Mouse (Mus musculus) embryonic facial prominence, embryonic 15.5 days (tissue): ENCODE results near the gene Kcnd1. TPM values are rescaled to one million over a fixed set of nuclear protein-coding genes. Genes with fewer than 3 reads are reported as not detected.
"Not testable (repeated sequence)": the region's sequence is repeated elsewhere in the genome, so short reads cannot be mapped to it uniquely, and the experiment has no call there.

Source experiments
- ATAC-seq: fragments of 200-750 bp; cut with Nextera tagmentation; 2 replicates; pipeline ENCODE4 v1.8.0; 2017; ENCODE audit warnings: low read depth, moderate TSS enrichment; ENCODE audit not compliant: insufficient number of reproducible peaks, low FRiP score, low TSS enrichment
- H3K27ac ChIP-seq: fragments of 300-500 bp; sonication (generic); replicated peaks from 2 replicates; pipeline ENCODE4 v1.5.1; 2015; ENCODE audit warnings: mild to moderate bottlenecking, inconsistent platforms
- H3K27me3 ChIP-seq: fragments of 300-500 bp; sonication (generic); 2 replicates; pipeline ENCODE4 v1.6.1; 2015; ENCODE audit warnings: inconsistent platforms
- H3K36me3 ChIP-seq: fragments of 300-500 bp; sonication (generic); 2 replicates; pipeline ENCODE4 v1.6.1; 2015; ENCODE audit warnings: mild to moderate bottlenecking, inconsistent platforms
- H3K4me1 ChIP-seq: fragments of 300-500 bp; sonication (generic); 2 replicates; pipeline ENCODE4 v1.6.1; 2015; ENCODE audit warnings: inconsistent platforms
- H3K4me2 ChIP-seq: fragments of 300-500 bp; sonication (generic); replicated peaks from 2 replicates; pipeline ENCODE4 v1.6.1; 2015; ENCODE audit warnings: mild to moderate bottlenecking, inconsistent platforms
- H3K4me3 ChIP-seq: fragments of 300-500 bp; sonication (generic); replicated peaks from 2 replicates; pipeline ENCODE4 v1.5.1; 2015; ENCODE audit warnings: mild to moderate bottlenecking, inconsistent platforms
- H3K9ac ChIP-seq: fragments of 300-500 bp; sonication (generic); 2 replicates; pipeline ENCODE4 v1.6.1; 2015; ENCODE audit warnings: inconsistent platforms
- H3K9me3 ChIP-seq: fragments of 300-500 bp; sonication (generic); replicated peaks from 2 replicates; pipeline ENCODE4 v1.6.1; 2016; ENCODE audit warnings: inconsistent platforms
- WGBS: fragments of 180-500 bp; shearing (Covaris S2); methylation state at CpG from one replicate; pipeline ENCODE4 v1.1.7; 2015; 5-methylcytosine and 5-hydroxymethylcytosine counted together
- polyA plus RNA-seq: library from polyadenylated mRNA; unstranded; fragments of >200 nt; fragmentation: Nextera tagmentation; extraction: Ambion mirVana; gene quantifications from 2 replicates; pipeline ENCODE4 v1.2.1, GENCODE M21; 2015

Gene Kcnd1
- polyA plus RNA-seq, 1 experiment from 2014 or later: 1.9 TPM

GRCm38 (mm10) chrX:7795016-7795415 is 27.1 kb upstream of the Kcnd1 start:
- Histone ChIP-seq H3K9ac (no peak overlapping the region), H3K9me3 (no peaks in the 10 kb centered on the region), H3K4me1 (0 out of 2 replicates have a peak, but pooled peaks cover 4% of the 10 kb centered on the region), H3K27me3 (no peaks in the 10 kb centered on the region), H3K36me3 (peaks cover 6% of the 10 kb centered on the region; the same call in 1 of the 2 replicates), H3K4me2 (no peak overlapping the region), H3K27ac (no peak overlapping the region), H3K4me3 (no peak overlapping the region)
- WGBS: 24% methylated on average over 7 of the region's 7 CpGs
- no peak for ATAC-seq

DNA sequence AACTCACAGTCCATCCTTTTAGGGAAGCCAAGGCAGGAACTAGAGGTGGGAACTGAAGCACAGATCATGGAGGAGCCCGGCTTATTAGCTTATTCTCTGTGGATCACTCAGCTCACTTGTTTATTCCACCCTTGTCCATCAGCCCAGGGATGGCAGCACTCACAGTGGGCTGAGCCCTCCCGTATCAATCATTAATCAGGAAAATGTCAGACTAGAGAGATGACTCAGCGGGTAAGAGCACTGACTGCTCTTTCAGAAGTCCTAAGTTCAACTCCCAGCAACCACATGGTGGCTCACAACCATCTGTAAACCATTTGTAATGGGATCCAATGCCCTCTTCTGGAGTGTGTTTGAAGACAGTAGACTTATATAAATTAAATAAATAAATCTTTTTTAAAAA is 24.8 kb upstream of the Kcnd1 start:
- no peak overlapping the region for H3K4me2 ChIP-seq

GRCm38 (mm10) chrX:7802157-7802556 is 19.9 kb upstream of the Kcnd1 start:
- not testable (repeated sequence) for H3K9ac ChIP-seq, H3K4me1 ChIP-seq, ATAC-seq, H3K4me2 ChIP-seq, H3K27me3 ChIP-seq, H3K4me3 ChIP-seq, H3K27ac ChIP-seq, H3K9me3 ChIP-seq
- H3K36me3 ChIP-seq: peaks cover 35% of the 10 kb centered on the region; the same call in 1 of the 2 replicates
- WGBS: 88% methylated on average over 2 of the region's 2 CpGs

More for the DNA sequence above, 24.8 kb upstream of the Kcnd1 start:
- no peaks in the 10 kb centered on the region for H3K27me3 ChIP-seq
- H3K36me3 ChIP-seq: peaks cover 14% of the 10 kb centered on the region; the same call in 1 of the 2 replicates
- no peak overlapping the region for H3K9ac ChIP-seq
- WGBS: 77% methylated on average over 3 of the region's 3 CpGs
- H3K9me3 ChIP-seq: no peaks in the 10 kb centered on the region
- no peak overlapping the region for H3K27ac ChIP-seq
- no peak for ATAC-seq
- H3K4me3 ChIP-seq: no peak overlapping the region
- no peaks in the 10 kb centered on the region for H3K4me1 ChIP-seq

DNA sequence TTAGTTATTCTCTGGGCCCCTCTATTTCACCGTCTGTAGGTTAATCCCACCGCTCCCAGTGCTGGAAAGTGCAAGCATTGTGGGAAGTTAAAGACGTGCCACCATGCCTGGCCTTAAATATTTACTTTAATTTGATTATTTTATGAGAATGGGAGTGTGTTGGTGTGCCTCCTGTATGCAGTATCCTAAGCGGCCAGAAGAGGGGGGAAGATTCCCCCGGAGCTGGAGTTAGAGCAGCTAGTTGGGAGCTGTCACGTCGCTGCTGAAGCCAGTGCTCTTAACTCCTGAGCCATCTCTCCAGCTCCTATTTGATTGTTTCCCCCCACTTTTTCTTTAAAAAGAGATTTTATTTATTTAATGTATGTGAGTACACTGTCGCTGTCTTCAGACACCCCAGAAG is 7.1 kb upstream of the Kcnd1 start:
- not testable (repeated sequence) for ATAC-seq, H3K27me3 ChIP-seq, H3K4me2 ChIP-seq, H3K36me3 ChIP-seq, H3K4me3 ChIP-seq, H3K9ac ChIP-seq, H3K27ac ChIP-seq, H3K9me3 ChIP-seq, H3K4me1 ChIP-seq
- WGBS: 49% methylated on average over 8 of the region's 8 CpGs

- Histone ChIP-seq H3K4me3 (no peak overlapping the region), H3K36me3 (no peaks in the 10 kb centered on the region), H3K27ac (no peak overlapping the region), H3K9me3 (no peaks in the 10 kb centered on the region), H3K4me1 (no peaks in the 10 kb centered on the region), H3K4me2 (no peak overlapping the region), H3K9ac (no peak overlapping the region), H3K27me3 (no peaks in the 10 kb centered on the region)
- 87% methylated on average over 1 of the region's 1 CpGs for WGBS
- ATAC-seq: no peak
These were observed 15.1 kb downstream of the Kcnd1 start for GRCm38 (mm10) chrX:7837146-7837545.

DNA sequence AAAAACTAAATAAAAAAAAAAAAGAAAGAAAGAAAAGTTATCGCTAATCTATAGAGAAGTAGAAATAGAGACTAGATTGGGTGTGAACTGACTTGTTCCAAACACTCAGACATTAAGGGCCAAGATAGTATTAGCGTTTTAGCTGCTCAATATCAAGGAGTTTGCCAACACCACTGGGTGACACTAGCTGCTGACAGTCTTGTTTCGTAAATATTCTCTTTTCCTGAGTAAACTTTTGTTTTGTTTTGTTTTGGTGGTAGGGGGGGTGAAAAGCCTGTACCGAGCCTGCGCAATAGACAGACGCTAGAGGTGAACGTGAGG is 18.7 kb downstream of the Kcnd1 start:
- no peak for ATAC-seq
- Histone ChIP-seq H3K36me3 (no peaks in the 10 kb centered on the region), H3K9me3 (no peaks in the 10 kb centered on the region), H3K27ac (peak overlapping the region; percentile 96), H3K4me3 (peak overlapping the region; percentile 68), H3K4me1 (0 out of 2 replicates have a peak, but pooled peaks cover 8% of the 10 kb centered on the region), H3K4me2 (peak overlapping the region; percentile 46), H3K9ac (no peak overlapping the region), H3K27me3 (no peaks in the 10 kb centered on the region)
- WGBS: 13% methylated on average over 7 of the region's 7 CpGs

DNA sequence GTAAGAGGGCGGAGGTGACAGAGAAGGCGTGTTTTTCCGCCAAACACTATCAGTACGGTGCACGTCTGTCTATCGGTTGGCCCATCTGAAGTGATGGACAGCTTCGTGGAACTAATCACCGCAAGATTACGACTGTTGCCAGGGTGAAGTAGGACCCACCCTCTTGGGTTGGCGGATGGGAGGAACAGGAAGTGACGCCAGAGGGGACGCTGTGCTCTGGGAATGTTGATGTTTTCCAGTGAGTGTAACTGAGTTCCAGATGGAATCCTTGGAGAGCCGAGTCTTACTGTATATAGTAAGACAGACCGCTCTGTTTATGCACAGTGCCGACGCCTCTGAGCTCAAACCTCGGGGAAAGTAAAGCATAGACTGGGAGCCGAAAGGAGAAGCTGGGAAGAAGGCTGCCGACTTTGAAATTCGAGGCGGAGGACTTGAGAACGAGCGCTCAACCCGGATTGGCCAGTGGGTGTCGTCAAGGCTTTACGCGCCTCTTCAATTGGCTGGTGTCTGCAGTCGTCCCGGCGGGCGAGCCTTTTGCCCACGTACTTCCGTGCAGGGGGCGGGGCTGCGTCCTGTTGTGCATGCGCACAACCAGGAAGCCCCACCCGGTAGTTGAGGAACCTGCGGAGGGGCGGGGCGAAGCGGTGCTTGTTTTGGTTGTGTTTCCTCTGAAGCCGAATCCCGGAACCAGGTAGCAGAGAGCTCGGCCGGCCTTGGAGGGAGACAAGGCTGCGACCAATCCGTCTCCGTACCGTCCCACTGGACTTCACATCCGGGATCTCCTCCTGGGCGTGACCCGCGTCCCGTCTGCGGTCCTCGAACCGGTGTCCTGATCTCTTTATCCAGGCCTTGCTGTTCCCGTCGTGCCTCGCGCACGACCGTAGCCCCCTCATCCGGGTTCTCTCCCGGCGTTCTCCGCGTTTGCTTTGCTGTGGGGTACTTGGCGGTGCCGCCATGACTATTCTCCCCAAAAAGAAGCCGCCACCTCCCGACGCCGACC is 19.4 kb downstream of the Kcnd1 start, which contains the start of gene Otud5:
TSS of gene Otud5 (plus strand) at position 202 of the 1,000 bp plus-strand sequence.
- Histone ChIP-seq H3K27me3 (no peaks in the 10 kb centered on the region), H3K4me1 (0 out of 2 replicates have a peak, but pooled peaks cover 8% of the 10 kb centered on the region), H3K9ac (peak within 1 kb of the TSS; percentile 62), H3K36me3 (no peaks in the 10 kb centered on the region), H3K9me3 (no peaks in the 10 kb centered on the region), H3K4me3 (peak within 1 kb of the TSS; percentile 68), H3K27ac (peak within 1 kb of the TSS; percentile 96), H3K4me2 (peak within 1 kb of the TSS; percentile 51)
- 13% methylated on average over 74 of the region's 74 CpGs for WGBS
- ATAC-seq: peak; percentile 97

DNA sequence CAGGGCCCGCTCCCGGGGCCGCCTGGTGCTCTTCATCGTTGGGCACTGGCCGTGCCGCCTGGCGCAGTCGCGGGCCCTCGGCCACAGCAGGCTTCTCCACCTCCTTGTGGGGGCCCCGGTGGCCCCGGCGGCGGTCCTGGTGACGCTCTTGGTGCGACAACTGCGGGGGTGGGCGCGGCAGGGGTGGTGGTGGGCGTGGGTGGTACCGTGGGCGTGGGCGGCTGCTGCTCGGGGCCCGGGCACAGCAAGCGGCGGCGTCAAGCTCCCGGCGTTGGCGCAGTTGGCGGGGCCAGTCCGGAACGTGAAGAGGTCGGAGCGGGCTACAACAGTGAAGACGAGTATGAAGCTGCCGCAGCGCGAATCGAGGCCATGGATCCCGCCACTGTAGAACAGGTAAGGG is 20.2 kb downstream of the Kcnd1 start:
- Histone ChIP-seq H3K4me2 (peak overlapping the region; percentile 51), H3K27ac (peak overlapping the region; percentile 96), H3K36me3 (no peaks in the 10 kb centered on the region), H3K9ac (peak overlapping the region; percentile 62), H3K4me1 (0 out of 2 replicates have a peak, but pooled peaks cover 8% of the 10 kb centered on the region), H3K4me3 (peak overlapping the region; percentile 68), H3K27me3 (no peaks in the 10 kb centered on the region), H3K9me3 (no peaks in the 10 kb centered on the region)
- WGBS: 15% methylated on average over 34 of the region's 42 CpGs
- no peak for ATAC-seq

GRCm38 (mm10) chrX:7847845-7848244 is 25.8 kb downstream of the Kcnd1 start:
- Histone ChIP-seq H3K27ac (no peak overlapping the region), H3K9ac (no peak overlapping the region), H3K9me3 (no peaks in the 10 kb centered on the region), H3K4me3 (no peak overlapping the region), H3K27me3 (no peaks in the 10 kb centered on the region), H3K4me1 (0 out of 2 replicates have a peak, but pooled peaks cover 8% of the 10 kb centered on the region), H3K36me3 (no peaks in the 10 kb centered on the region), H3K4me2 (no peak overlapping the region)
- 72% methylated on average over 2 of the region's 2 CpGs for WGBS
- ATAC-seq: no peak

DNA sequence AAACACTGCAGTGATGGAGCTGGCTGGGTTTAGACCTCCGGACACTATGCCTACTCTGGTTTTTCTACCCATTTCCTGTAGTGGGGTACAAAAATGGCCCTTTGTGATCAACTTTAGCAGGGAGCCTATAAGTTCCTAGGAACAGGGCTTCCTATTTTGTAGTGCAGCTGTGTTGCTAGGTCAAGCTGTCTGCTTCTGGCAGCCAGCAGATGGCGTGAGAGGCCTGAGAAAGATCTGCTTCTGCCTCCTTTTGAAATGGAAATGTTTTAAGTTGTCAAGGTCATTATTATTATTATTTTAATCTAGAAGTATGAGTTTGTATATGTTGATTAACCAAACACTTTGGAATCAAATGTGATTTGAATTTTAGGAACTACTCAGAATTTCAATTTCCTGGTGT is 32.5 kb downstream of the Kcnd1 start:
- no peak overlapping the region for H3K4me3 ChIP-seq
- no peaks in the 10 kb centered on the region for H3K27me3 ChIP-seq
- no peaks in the 10 kb centered on the region for H3K36me3 ChIP-seq
- no peak overlapping the region for H3K4me2 ChIP-seq
- WGBS: 50% methylated on average over 2 of the region's 2 CpGs
- H3K9me3 ChIP-seq: no peaks in the 10 kb centered on the region
- ATAC-seq: no peak
- H3K27ac ChIP-seq: no peak overlapping the region
- no peak overlapping the region for H3K9ac ChIP-seq
- no peaks in the 10 kb centered on the region for H3K4me1 ChIP-seq

- Histone ChIP-seq H3K4me1 (no peaks in the 10 kb centered on the region), H3K27ac (no peak overlapping the region), H3K4me2 (no peak overlapping the region), H3K9me3 (no peaks in the 10 kb centered on the region), H3K27me3 (no peaks in the 10 kb centered on the region), H3K9ac (no peak overlapping the region), H3K36me3 (no peaks in the 10 kb centered on the region), H3K4me3 (no peak overlapping the region)
- 90% methylated on average over 3 of the region's 3 CpGs for WGBS
- no peak for ATAC-seq
These were observed 37.2 kb downstream of the Kcnd1 start for GRCm38 (mm10) chrX:7859191-7859753.
